Mouse (Mus musculus) T-helper 2 cell (primary cell): ENCODE measurements at regions not wholly inside any gene's neighbourhood (a gene's known extent, or its start where the extent isn't known, plus 50 kb on each side); places are given as distances from the start of the nearest gene placed in this dataset.

Experiments
- in situ Hi-C: fragments of 300-600 bp; cut with MboI, MseI; formaldehyde crosslinking; loops from one replicate; pipeline ENCODE4 v1.15.1; 2025; ENCODE audit warnings: high pct_unique_total_duplicates

DNA sequence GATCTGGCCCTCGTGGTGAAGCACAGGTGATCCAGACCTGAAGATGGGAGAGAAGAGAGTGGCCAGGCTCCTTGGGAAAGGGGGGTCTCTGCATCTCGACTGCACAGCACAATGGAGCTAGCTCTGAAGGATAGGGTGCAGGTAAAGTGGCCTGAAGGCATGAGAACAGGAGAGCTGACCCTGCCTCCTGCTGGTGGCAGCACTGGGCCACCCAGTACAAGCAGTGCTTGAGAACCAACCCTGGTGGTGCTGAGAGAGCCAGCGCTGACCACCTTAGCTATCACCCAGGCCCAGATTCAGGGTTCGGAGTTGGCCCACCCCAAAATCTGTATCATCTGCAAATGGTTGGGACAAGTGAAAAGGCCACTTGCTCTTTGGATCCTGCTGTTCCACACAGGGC lies 66.2 kb downstream of the A730009L09Rik start:
- in situ Hi-C loops, result loop anchor here (5.0 kb wide), 2 partner anchors 36 to 126 kb away; no protein-coding TSS in a partner anchor

DNA sequence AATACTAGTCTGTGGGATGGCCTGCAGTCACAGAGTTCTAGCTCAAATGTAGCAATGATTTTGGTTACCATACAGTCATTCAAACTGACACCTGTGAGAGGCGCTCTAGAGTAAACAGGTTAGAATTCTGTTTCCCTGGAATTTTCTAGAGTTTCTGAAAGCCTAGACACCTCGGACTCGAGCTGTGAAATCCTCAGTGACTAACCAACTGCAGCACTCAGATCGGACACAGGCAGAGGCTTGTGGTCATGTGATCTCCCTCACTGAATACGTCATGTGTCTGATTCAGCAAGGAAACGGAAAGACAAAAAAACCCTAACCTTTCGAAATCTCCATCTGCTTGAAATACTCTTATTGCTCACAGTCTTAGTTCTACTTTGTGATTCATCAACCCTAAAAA lies 68.4 kb downstream of the A730009L09Rik start:
- in situ Hi-C loops, result loop anchor here (5.0 kb wide), 2 partner anchors 34 to 124 kb away; no protein-coding TSS in a partner anchor

DNA sequence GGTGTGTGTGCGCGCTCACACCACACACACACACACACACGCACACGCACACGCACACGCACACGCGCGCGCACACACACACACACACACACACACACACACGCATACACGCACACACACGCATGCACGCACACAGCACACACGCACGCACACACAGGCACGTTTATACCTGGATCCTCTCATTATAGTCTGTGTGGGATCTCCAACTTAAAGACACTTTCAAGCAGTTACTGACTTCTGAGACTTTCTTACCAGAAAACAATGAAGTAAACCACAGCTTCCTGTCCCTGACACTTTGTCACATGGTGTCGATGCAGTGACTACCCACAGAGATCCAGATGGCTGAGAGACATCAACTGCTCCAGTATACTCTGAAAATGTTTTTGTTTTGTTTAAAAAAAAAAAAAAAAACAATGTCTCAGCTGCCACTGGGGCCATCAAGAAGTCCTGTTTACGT lies 68.9 kb downstream of the A730009L09Rik start:
- in situ Hi-C loops, result loop anchor here (5.0 kb wide), 2 partner anchors 34 to 124 kb away; no protein-coding TSS in a partner anchor

DNA sequence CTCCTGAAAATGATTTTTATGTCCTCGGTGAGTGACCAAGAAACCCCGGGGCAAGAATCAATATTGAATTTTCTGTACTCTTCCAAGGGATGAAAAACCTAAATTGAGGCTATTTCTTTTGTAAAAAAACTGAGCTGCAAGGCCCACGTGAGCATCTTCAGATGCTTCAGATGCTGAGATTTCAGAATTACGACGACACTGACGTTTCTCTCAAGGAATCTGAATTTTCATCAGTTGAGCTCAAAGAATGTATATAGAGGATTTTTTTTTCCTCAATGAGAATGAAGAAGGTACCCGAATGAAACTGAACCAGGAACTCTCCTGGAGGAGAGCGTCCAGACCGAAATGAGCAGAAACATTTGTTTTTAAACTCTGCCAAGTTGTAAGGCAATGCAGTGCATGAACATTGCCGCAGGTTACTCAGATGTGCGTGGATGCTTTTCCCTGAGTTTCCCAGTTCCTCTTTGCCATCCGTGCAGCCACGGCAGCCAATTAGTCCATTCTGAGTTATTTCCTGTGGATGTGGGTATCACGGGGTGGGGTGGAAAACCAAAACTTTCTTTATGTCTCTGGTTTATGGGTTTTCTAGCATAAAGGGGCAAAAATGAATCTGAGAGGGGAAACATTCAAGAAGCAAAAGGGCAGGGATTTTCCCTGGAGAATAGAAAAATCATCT lies 69.9 kb downstream of the A730009L09Rik start:
- in situ Hi-C loops, result loop anchor here (5.0 kb wide), 2 partner anchors 32 to 122 kb away; no protein-coding TSS in a partner anchor

DNA sequence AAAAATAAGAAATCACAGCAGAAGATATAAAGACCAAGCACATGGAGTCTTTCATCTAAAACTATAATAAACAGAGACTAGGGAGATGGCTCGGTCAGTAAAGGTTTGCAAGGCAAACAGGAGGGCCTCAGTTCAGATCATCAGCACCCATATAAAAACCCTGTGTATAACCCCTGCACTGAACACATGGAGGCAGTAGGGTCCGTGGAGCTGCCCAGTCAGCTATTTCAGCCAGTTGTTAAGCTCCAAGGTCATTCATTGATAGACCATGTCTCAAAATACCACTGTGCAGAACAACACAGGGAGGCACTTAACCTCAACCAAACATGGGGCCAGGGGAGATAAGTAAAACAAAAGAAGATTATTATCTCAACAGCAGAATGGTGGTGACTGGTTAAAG lies 78.1 kb downstream of the A730009L09Rik start:
- in situ Hi-C loops, result no loop called here

DNA sequence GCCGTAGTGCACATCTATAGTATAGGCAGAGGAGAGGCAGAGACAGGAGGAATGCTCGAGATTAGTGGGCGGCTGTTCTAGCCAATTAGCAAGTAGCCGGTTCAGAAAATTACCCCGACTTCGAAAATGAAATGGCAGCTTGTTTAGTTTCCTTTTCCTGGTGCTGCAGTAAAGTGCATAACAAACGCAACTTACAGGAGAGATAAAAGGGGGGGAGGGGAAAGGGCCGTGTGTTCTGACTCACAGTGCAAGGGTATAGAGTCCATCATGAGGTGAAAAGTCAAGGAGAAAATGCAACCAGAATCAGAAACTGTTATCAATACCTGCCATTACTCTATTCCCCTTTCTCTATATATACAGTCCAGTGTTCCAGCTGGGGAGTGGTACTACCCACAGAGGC lies 88.0 kb downstream of the A730009L09Rik start:
- in situ Hi-C loops, result no loop called here

DNA sequence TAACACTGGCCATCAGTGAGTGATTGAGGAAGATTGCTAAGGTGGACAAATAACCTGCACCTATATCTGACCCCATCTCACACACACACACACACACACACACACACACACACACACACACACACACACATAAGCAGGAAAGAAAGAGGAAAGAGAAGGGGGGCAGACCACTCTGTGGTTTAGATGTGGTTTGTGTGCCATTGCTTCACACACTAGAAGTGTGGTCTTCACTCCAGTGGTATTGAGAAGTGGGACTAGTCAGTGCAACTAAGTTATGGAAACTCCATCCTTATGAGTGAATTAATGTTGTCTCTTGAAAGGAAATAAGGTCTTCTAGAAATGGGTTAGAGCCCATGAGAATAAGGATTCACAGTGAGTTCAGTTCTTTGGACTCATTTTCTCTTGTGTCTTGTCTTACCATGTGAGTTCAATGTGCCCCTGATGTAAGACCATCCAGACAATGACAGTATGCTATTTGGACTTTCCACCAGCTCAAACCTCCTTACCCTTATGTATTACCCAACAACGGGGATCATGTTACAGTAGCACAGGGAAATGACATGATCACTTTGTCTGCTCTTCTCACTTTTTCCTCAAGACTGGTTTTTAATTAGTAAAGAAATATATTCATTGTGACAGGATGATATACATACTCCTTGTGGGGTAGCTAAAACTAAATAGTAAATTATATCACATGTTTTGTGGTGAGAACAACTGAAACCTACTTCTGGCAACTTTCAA lies 88.7 kb downstream of the A730009L09Rik start:
- in situ Hi-C loops, result no loop called here

DNA sequence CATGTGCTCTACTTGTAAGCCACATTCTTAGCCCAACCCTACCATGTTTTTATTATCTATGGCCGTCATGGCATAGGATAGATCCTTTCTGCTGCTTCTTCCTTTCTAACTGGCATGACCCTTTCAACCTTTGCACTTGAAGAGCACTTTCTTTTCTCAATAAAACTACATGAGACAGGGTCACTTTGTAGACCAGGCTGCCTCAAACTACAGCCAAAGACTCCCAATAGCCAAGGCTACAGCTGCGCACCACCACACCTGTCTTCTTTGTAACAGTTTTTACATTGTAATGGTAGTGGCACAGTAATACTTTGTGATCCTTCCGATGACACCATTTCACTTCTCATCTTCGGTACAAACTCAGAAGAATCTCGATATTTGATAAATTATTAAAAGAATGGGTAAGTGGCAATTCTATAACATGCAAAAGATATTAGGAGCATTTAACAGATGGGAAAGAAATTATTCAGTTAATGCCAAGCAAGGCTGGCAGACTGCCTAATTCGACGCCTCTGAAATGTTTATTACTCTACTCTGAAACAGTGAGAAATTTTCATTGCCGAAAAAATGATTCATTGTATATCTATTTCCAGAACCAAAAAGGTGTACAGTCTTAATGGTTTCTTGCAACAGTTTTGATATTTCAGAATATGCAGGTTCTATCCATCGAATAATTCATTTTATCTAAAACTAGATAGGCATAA lies 89.5 kb downstream of the A730009L09Rik start:
- in situ Hi-C loops, result no loop called here

DNA sequence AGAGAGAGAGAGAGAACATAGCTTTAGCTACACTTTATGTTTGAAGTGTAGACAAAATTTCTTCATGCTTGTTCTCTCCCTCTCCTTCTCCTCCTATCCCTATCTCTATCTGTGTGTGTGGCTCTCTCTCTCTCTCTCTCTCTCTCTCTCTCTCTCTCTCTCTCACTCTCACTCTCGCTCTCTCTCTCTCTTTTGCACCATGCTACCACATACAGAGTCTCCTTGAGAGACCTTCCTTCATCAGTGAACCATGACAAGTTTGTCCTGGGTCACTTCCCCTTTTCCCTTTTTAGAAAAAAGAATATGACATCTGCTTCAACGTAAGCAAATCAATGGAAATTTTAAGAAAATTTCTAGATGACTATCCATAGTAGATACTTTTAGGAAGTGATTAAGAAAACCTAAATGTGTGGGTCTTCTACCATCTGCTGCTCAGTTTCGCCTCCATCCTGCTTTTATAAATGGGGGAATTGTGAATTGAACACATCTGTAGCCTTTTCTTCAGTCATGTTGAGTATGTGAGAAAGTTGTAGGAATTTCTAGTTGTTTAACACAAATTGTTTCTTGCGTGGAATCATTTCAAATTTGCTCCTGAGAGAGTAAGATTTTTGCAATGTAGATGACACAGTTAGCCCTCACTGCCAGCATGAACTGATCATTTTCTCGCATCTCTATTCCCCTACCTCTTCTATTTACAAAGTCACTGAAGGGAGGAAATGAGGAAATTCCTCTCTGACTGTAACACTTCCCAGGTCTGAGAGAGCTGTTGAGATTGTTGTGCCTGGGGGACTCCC lies 91.3 kb downstream of the A730009L09Rik start:
- in situ Hi-C loops, result no loop called here

DNA sequence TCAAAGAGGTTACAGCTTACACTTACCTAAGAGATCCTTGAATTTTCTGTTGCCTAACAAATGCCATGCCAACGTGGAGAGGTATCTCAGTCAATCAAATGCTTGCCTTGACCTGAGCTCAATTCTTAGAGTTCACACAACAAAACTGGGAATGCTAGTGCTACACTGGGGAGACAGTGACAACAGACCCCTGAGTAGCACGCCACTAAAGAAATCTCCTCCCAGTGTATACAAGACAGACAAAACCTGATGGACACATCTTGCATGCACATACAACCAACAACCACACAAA lies 91.8 kb downstream of the A730009L09Rik start:
- in situ Hi-C loops, result no loop called here

DNA sequence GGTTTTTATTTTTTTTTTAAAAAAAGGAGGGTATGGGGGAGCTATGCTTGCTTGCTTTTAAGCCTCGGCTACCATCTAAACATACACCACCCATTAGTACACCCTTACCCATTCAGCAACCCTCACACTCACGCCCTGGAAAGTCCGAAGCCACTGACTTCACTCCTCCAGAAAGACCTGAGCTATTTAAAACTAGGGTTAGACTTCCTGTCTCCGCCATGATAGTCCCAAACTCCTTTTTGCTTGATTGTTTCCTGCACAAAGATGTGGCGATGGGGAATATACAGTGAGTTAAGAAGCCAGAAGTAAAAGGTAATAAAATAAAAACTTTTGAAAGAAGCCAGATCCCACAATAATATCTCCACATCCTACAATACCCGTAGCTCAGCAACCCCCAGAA lies 92.6 kb downstream of the A730009L09Rik start:
- in situ Hi-C loops, result no loop called here

DNA sequence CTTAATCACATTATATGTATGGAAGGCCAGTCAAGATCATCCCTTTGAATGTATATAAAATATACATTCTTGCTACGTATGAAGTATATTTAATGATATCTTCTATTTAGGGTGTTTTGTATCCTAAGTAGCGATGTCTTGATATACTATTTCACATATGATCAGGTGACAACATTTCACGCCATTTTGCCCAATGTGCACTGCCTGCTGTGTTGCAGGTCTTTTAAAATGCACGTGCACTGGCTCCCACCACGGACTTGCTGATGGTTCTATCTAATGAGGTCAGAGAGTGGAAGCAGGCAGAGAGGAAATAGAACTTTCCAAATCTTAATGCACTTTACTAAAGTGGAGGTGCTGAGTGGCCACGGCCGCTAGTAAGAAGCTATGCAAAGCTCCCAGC lies 100.8 kb downstream of the A730009L09Rik start:
- in situ Hi-C loops, result loop anchor here (5.0 kb wide), 1 partner anchor 33 kb away; no protein-coding TSS in a partner anchor

DNA sequence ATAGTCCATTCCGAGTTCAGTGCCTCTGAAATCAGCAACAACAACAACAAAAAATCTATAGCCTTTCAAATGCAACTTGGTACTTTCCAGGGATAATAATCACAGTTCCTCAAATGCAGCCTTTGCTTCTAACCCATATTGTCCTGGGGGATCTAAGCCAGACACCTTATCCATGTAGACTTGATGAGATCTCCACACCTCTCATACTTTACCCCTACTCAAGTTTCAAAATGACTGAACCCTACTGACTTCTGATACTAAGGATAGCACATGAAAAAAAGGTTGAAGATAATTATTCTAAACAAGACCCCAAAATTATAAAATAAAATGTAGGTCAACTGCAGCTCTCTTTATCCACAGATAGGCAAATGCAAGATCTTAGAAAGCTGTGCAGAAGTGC lies 101.2 kb downstream of the A730009L09Rik start:
- in situ Hi-C loops, result loop anchor here (5.0 kb wide), 1 partner anchor 34 kb away; no protein-coding TSS in a partner anchor

DNA sequence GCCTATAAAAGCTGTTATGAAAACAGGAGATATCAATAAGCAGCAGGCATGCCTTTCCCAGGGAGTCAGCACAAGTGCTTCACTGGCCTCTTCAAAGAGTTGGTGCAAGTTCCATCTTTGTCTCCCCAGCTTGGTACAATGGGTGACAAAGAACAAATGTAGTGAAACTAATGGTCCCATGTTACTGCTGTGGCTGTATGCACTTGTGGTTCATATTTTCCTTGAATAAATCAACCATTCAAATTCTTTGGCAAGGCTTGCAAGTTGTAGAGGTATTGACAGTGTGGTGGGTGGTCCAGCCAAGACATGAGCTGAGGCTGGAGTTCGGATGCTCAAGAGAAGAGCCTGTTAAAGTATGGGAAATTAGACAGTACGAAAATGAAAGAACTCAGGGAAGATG lies 103.5 kb downstream of the A730009L09Rik start:
- in situ Hi-C loops, result loop anchor here (5.0 kb wide), 1 partner anchor 36 kb away; no protein-coding TSS in a partner anchor

DNA sequence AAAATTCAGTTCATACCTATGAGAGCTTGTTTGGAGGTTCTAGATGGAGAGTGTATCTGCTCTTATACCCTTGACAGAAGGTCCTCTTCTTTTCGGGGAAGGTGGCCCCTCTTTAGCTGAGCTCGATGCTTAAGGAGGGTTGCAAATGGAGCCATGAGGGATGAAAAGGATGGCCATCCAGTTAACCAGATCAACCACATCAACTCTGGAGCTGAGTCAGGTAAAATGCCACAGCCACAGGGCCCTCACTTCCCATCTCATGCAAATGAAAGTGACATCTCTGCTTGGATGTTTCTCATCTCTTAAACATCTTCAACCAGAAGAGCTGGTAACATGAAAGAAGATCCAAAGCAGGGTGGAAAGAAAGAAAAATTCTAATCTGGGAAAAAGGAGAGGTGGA lies 105.0 kb downstream of the A730009L09Rik start:
- in situ Hi-C loops, result loop anchor here (5.0 kb wide), 1 partner anchor 38 kb away; no protein-coding TSS in a partner anchor

DNA sequence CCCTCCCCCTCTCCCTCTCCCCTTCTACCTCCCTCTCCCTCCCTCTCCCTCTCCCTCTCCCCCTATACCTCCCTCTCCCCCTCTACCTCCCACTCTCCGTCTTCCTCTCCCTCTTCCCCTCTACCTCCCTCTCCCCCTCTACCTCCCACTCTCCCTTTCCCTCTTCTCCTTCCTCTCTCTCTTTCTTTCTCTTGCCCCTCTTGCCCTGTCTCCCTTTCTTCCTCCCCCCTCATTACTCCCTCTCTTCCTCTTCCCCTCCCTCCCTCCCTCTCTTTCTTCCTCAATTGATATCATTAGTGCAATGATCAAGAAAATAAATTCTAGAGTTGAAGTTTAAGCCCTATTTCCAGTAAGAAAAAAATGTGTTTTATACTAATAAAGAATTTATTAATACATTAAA lies 105.9 kb downstream of the A730009L09Rik start:
- in situ Hi-C loops, result no loop called here

DNA sequence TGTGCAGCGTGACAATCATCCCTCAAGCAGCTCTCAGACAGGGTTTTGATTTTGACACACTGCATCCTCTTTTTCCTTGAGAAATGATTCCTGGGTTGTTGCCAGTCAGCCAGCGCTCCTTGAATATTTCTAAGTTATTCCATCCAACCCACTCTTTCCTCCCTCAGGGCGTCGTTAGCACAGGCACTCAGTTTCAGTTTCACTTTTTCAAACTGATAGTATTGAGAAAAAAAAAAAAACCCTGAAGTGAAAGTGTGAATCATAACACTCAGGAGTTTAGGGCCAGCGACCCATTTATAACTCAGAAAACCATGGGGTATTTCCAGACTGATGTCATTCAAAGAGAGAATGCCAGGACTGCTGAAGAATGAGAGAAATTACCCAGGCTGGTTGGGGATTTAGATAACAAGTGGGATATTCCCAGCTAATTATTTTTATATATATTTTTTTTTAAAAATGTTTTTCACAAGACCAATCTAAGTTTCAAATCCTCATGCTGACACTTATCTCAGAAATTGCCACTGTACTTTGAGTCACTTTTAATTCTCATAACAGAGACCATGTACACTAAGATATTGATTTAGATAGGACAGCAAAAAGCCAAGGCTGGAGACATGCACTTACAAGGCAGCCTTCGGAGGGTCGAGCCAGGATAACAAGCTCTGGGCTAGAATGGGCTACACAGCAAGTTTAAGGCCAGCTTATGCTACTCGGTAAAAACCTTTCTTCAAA lies 106.5 kb downstream of the A730009L09Rik start:
- in situ Hi-C loops, result no loop called here

DNA sequence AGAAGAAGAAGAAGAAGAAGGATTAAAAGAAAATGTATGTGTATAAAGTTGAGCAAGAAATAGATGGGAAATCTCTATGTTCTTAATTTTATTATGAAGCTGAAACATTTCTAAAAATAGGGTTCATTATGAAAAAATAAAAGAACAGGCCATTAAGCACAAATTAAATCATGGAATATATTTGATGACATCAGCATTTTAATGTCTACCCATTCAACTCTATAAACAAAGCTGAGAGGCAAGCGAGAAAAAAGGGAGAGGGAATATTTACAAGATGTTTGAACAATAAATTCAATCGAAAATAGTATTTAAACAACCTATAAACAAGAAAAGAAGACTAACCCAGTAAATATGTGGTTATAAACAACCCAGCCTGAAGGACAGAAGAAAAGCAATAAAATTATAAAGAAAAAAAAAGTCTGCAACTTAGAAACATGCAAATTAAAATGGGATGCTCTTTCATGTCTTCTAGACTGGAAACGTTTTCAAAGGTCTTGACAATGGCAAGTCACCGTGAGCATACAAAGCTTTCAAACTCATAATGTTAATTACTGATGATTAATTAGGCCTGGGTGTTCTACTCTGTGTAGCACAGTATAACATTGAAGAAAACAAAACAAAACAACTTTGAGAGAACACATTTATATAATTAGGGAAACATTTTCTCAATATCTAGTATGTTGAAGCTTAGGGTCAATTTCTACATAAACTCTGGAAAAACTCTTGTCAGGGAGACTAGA lies 108.6 kb downstream of the A730009L09Rik start:
- in situ Hi-C loops, result no loop called here

DNA sequence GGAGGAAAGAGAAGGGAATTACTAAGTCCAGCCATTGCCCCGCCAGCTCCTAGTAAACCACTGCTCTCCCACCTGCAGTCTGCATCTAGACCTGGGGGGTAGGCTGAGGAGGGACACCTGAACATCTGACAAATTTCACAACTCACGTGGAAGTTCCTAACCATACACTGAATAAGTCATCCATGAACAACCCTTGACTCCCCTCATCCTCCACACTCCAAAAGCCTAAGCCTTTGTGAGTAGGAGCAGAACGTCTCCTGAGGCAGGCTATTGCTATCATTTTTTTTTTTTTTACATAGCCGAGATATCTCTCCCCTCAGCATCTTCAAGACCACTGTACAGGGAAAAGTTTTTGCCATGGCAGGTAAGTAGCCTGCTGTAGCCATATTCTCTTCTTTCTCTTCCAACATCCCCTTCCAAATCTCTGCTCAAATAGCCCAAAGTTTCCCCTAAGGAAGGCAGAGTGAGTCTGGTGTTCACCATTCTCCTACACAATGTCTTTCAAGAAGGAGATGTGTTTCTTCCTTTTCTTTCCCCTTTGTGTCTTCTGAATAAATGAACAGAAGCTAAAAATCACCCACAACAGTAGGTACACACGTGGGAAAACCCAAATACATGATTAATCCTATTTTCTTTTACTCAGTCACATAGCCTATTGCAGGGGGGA lies 109.7 kb downstream of the A730009L09Rik start:
- in situ Hi-C loops, result loop anchor here (5.0 kb wide), 1 partner anchor 78 kb away; no protein-coding TSS in a partner anchor
